Mouse (Mus musculus): ENCODE results near the gene Mast2.

Gene Mast2

GRCm38 (mm10) chr4:116405955-116406351, 58.0 kb downstream of the Mast2 start:
- no peak for DNase-seq

- no peak for DNase-seq
Measured at GRCm38 (mm10) chr4:116405276-116405954, 58.6 kb downstream of the Mast2 start.

- no peak for DNase-seq
Measured at GRCm38 (mm10) chr4:116403884-116404283, 60.1 kb downstream of the Mast2 start.

GRCm38 (mm10) chr4:116402708-116403107, 61.3 kb downstream of the Mast2 start:
- DNase-seq = no peak

DNA sequence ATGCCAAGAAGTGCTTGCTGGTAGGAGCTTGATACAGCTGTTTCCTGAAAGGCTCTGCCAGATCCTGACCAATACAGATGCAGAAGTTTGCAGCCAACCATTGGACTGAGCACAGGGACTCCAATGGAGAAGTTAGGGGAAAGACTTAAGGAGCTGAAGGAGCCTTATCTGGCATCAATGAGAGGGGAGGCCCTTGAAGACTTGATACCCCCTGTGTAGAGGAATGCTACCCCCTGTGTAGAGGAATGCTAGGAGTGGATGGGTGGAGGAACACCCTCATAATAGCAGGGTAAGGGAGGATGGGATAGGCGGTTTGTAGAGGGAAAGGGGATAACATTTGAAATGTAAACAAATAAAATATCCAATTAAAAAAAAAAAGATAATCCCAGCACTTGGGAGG, 65.9 kb downstream of the Mast2 start:
- no peak for DNase-seq

- peak in 1 of 2 experiments; percentile 7 for DNase-seq
Measured at GRCm38 (mm10) chr4:116377973-116378667, 85.9 kb downstream of the Mast2 start.

GRCm38 (mm10) chr4:116371676-116372075, 92.3 kb downstream of the Mast2 start:
- peak; percentile 6 to 54 for DNase-seq

DNA sequence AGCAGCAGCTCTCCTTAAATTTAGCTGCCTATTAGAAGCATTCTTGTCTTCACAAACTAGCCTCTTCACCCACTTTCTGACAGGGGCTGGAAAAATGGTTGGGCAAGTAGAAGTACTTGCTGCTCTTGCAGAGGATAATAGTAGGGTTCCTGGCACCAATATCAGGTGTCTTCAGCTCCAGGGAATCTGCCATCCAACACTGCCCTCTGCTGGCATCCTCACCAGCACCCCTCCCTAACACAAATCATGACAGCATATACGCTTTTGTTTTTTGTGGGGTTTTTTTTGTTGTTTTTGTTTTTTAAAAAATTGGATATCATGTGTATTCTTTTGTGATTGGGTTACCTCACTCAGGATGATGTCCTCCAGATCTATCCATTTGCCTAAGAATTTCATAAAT, 105.9 kb downstream of the Mast2 start:
- DNase-seq = peak in 1 of 2 experiments; percentile 35

- DNase-seq = no peak
Measured at GRCm38 (mm10) chr4:116352919-116353318, 111.1 kb downstream of the Mast2 start.

DNA sequence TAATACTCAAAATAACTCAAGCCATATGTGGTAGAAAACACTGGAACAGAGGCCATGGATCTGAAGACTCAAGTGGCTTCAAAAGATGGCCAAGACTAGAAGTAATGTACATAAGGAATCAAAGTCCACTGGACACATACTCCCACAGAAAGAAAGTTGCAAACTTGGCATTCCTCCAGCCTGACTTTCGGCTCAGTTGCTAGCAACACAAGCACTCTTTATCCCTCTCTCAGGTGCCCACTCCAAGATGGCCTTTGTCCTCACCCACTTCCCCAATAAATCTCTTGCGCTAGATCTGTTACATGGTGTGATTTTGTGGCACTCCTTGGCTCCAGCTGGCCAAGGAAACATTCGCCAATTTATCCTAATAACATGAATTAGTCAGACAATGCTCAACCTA, 111.5 kb downstream of the Mast2 start:
- peak; percentile 35 to 38 for DNase-seq

GRCm38 (mm10) chr4:116342119-116342518, 121.9 kb downstream of the Mast2 start:
- DNase-seq = peak; percentile 55 to 83

DNA sequence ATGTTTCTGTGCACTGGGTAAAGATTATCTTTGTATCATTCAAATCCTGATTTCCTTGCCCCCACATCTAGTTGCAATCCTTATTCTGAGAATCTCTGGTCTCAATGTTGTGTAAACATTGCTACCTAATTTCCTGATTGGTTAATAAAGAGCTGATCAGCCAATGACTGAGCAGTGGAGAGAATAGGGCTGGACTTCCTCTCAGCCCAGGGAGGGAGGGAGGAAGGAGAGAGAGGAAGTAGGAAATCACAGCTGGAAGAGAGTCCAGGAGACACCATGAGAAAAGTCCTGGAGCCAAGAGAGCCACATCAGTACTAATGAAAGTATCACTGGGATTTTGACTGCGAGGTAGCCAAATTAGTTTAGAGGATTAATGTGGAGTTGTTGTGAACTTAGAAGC, 127.7 kb downstream of the Mast2 start:
- DNase-seq = no peak

DNA sequence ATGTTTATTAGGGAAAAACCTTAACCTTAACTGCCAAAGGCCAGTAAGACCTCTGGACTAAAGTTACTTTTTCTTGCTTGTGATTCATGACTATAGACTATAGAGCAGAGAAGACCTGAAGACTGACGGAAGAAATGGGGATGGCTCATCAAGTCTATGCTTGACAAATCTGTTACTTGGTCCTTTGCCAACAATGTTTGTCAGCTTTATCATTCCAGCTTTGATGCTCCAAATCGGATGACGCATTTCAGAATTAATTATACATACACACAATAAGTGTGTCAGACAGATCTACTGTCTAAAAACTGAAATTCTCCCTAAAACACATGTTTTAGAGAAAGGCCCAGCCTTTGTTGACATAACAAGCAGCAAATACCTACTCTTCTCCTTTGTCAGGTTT, 134.7 kb downstream of the Mast2 start:
- DNase-seq = no peak

DNA sequence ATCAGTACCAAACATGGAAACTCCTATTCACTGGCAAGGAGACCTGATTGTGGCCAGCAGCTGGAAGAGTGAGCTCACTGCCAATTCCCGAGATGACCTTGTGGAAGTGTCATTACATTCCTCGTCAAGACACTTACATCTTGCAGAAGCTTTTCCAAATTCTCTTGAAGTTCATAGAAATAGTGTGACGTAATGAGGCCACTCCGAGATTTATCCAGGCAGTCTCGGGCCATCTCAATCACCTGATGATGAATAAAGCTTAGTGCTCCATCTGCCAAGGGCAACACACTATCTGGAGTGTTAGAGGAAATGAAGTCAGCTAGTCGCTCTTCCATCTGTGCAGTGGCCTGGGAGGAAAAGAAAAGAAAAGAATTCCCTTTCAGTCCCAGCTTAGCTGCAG, 141.9 kb downstream of the Mast2 start:
- DNase-seq = no peak

- DNase-seq = no peak
Measured at GRCm38 (mm10) chr4:116317575-116317974, 146.4 kb downstream of the Mast2 start.

DNA sequence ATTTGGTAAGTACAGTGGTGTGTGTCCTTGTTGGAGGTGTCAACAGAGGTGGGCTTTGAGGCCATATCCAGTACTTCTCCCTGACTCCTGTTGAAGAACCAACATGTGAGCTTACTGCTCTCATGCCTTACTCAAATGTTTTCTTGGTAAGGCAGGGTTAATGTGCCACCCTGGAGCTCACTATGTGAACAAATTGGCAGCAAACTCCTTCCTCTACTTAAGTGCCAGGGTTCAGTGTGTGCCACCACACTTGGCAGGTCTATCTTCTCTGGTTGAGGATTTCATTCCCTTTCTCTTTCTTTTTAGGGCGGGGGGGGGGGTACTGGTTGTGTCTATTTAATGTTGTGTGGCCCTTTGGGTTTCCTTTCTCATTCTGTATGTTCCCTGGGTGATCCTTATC, 159.4 kb downstream of the Mast2 start:
- no peak for DNase-seq

GRCm38 (mm10) chr4:116300878-116301355, 163.1 kb downstream of the Mast2 start:
- no peak for DNase-seq

GRCm38 (mm10) chr4:116293296-116293695, 170.7 kb downstream of the Mast2 start:
- DNase-seq = no peak

DNA sequence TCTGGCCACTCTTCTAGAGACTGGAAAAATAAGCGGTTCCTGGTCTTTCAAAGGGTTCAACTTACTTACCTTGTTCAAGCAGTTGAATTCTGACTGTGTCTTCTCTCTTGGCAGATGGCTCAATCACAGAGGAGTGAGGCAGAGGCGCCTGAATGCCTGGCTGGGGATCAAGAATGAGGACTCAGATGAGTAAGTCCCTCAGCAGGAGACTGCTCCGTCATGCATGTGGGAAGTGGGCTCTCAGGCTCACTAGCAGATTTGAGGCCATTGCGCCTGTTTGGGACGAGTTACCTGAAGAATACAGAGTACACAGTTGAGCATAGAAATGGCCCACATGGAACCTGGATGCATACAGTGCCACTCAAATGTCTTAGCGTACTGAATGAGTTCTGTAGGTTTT, 172.4 kb downstream of the Mast2 start:
- DNase-seq = no peak

DNA sequence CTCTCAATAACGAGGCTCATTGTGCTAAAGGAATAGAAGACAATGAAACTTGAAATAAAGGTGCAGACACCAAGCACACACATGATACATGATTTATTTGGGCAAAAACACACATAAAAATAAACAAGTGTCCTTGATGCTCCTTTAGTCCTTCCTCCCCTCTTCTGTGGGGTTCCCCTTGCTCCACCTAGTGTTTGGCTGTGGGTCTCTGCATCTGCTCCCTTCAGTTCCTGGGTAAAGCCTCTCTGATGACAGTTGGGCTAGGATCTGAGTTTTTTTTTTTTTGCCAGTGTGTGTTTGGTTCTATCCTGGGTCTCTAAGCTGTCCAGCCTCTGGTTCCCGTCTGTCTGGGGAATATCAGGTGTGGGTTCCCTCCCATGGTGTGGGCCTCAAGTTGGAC, 181.8 kb downstream of the Mast2 start:
- DNase-seq = peak; percentile 27 to 39

DNA sequence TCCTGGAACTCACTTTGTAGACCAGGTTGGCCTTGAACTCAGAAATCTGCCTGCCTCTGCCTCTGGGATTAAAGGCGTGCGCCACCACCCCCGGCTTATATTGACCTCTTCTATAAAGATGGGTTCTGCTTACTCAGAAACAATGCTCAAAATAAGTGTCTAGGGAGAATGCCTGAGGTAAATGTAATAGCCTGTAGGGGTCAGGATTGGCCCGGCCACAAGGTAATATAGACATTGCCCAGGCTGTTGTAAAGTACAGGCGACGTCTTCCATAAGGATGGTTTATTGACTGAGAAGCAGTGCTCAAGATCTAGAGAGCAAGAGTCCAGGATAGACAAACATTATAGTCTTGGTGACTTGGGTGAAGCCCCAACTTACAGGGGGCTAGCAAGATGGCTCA, 195.8 kb downstream of the Mast2 start:
- no peak for DNase-seq

Data from kidney, postnatal 25 days (tissue).